Mouse (Mus musculus): ENCODE results near the gene Vars2. TPM values are rescaled to one million over a fixed set of nuclear protein-coding genes. Genes with fewer than 3 reads are reported as not detected.

The Vars2 gene
- total and polyA plus RNA-seq, 3 experiments: 14.0 to 30.3 (median 23.0) TPM

- peaks cover under 1 to 8% of the 10 kb centered on the region in 2 experiments for H3K36me3 ChIP-seq (replicated peaks in 1 of 2; ENCODE audit: control insufficient read depth in 1 of 2, insufficient read depth in 1 of 2, low read length in 1 of 2)
- H3K4me1 ChIP-seq (ENCODE audit: control insufficient read depth in 1 of 2, insufficient read depth in 2 of 2): no peaks in the 10 kb centered on the region
- no peak overlapping the region for H3K27ac ChIP-seq (ENCODE audit: insufficient read depth, low read depth)
- no peak overlapping the region for H3K4me2 ChIP-seq (ENCODE audit: insufficient read depth, low read depth, poor library complexity, severe bottlenecking)
- H3K4me3 ChIP-seq (replicated peaks in 1 of 3; ENCODE audit: low read depth in 2 of 3, low read length in 2 of 3, poor library complexity in 1 of 3): no peak overlapping the region
- dilution Hi-C loops (cut with MboI; ENCODE audit: extremely low pct_ligation_motif_present, extremely low pct_unique_long_range_greater_than_20kb, low sequenced_read_pairs) (no loop called here), in situ Hi-C loops (cut with MboI; ENCODE audit: low pct_ligation_motif_present, low pct_unique_long_range_greater_than_20kb, low sequenced_read_pairs) (no loop called here)
- peaks cover 33% of the 10 kb centered on the region for H3K27me3 ChIP-seq (replicated peaks)
- no peak overlapping the region for H3K9ac ChIP-seq (ENCODE audit: insufficient read depth, low read depth)
- no peaks in the 10 kb centered on the region for H3K79me2 ChIP-seq (replicated peaks; ENCODE audit: control insufficient read depth, extremely low read depth, insufficient read depth, poor library complexity, severe bottlenecking)
- H3K9me3 ChIP-seq (replicated peaks; ENCODE audit: low read length): no peaks in the 10 kb centered on the region
- DNase-seq (ENCODE audit: extremely low read depth): no peak
- TF ChIP-seq IRF4 (IDR thresholded peaks at IDR 0.05; ENCODE audit: low read depth, low read length) (no peak), KAT2A (IDR thresholded peaks at IDR 0.05; ENCODE audit: insufficient replicate concordance, low read length) (no peak), NRF1 (IDR thresholded peaks at IDR 0.05; ENCODE audit: low read depth, low read length) (no peak), BHLHE40 (IDR thresholded peaks at IDR 0.05; ENCODE audit: low read depth, low read length) (no peak), HCFC1 (IDR thresholded peaks at IDR 0.05; ENCODE audit: low read depth, low read length) (no peak), CTCF (conservative IDR thresholded peaks at IDR 0.05 in 1 of 2, IDR thresholded peaks at IDR 0.05 in 1 of 2; ENCODE audit: low read depth in 2 of 2, low read length in 2 of 2) (no peak), JUN (IDR thresholded peaks at IDR 0.05; ENCODE audit: insufficient read depth, low read depth, low read length) (no peak), NELFE (IDR thresholded peaks at IDR 0.05; ENCODE audit: low read depth, low read length) (no peak), MYC (IDR thresholded peaks at IDR 0.05; ENCODE audit: low read depth, low read length) (no peak), ZNF384 (IDR thresholded peaks at IDR 0.05; ENCODE audit: low read depth, low read length) (no peak), MEF2A (IDR thresholded peaks at IDR 0.05; ENCODE audit: borderline replicate concordance, low read depth, low read length) (no peak), GABPA (IDR thresholded peaks at IDR 0.05; ENCODE audit: insufficient replicate concordance, low read depth, low read length) (no peak), POLR2A (IDR thresholded peaks at IDR 0.05; ENCODE audit: low read depth, low read length) (no peak), JUND (conservative IDR thresholded peaks at IDR 0.05; ENCODE audit: low read depth, low read length) (no peak), RAD21 (IDR thresholded peaks at IDR 0.05; ENCODE audit: low read depth, low read length) (no peak)
Observed at GRCm38 (mm10) chr17:35649429-35649828, 18.0 kb downstream of the Vars2 start.

- peaks cover 41% of the 10 kb centered on the region for H3K27me3 ChIP-seq (replicated peaks)
- in situ Hi-C loops (cut with MboI; ENCODE audit: low pct_ligation_motif_present, low pct_unique_long_range_greater_than_20kb, low sequenced_read_pairs): no loop called here
- H3K27ac ChIP-seq (ENCODE audit: insufficient read depth, low read depth): no peak within 1 kb of the TSS
- no peaks in the 10 kb centered on the region for H3K9me3 ChIP-seq (replicated peaks; ENCODE audit: low read length)
- no peak for TF ChIP-seq MAX (IDR thresholded peaks at IDR 0.05; ENCODE audit: low read length)
- TF ChIP-seq MYC (IDR thresholded peaks at IDR 0.05; ENCODE audit: low read depth, low read length): no peak
- no peak for TF ChIP-seq SIN3A (IDR thresholded peaks at IDR 0.05; ENCODE audit: low read length)
- no peak for TF ChIP-seq POLR2A (IDR thresholded peaks at IDR 0.05; ENCODE audit: low read depth, low read length)
- no peak for TF ChIP-seq ZKSCAN1 (IDR thresholded peaks at IDR 0.05; ENCODE audit: borderline replicate concordance, low read depth, low read length)
- TF ChIP-seq ZC3H11A (IDR thresholded peaks at IDR 0.05; ENCODE audit: low read depth, low read length): no peak
- no peak for TF ChIP-seq IRF4 (IDR thresholded peaks at IDR 0.05; ENCODE audit: low read depth, low read length)
- TF ChIP-seq USF1 (IDR thresholded peaks at IDR 0.05; ENCODE audit: low read depth, low read length): no peak
- no peak for TF ChIP-seq CTCF (conservative IDR thresholded peaks at IDR 0.05 in 1 of 2, IDR thresholded peaks at IDR 0.05 in 1 of 2; ENCODE audit: low read depth in 2 of 2, low read length in 2 of 2)
- TF ChIP-seq USF2 (conservative IDR thresholded peaks at IDR 0.05; ENCODE audit: low read depth, low read length): no peak
- no peak for TF ChIP-seq RAD21 (IDR thresholded peaks at IDR 0.05; ENCODE audit: low read depth, low read length)
- no peak for TF ChIP-seq NRF1 (IDR thresholded peaks at IDR 0.05; ENCODE audit: low read depth, low read length)
- TF ChIP-seq ELF1 (IDR thresholded peaks at IDR 0.05; ENCODE audit: low read depth, low read length): no peak
- TF ChIP-seq BHLHE40 (IDR thresholded peaks at IDR 0.05; ENCODE audit: low read depth, low read length): no peak
- no peak for TF ChIP-seq ZMIZ1 (IDR thresholded peaks at IDR 0.05; ENCODE audit: low read depth, low read length)
- no peak for TF ChIP-seq MXI1 (IDR thresholded peaks at IDR 0.05; ENCODE audit: low read depth, low read length)
- no peak for TF ChIP-seq UBTF (IDR thresholded peaks at IDR 0.05; ENCODE audit: low read depth, low read length)
- no peak within 1 kb of the TSS for H3K4me2 ChIP-seq (ENCODE audit: insufficient read depth, low read depth, poor library complexity, severe bottlenecking)
- H3K4me1 ChIP-seq (ENCODE audit: control insufficient read depth in 1 of 2, insufficient read depth in 2 of 2): peaks cover 0 to 4% of the 10 kb centered on the region in 2 experiments; a peak in 3 of 4 replicates
- no peak for DNase-seq (ENCODE audit: extremely low read depth)
- H3K4me3 ChIP-seq (replicated peaks in 1 of 3; ENCODE audit: low read depth in 2 of 3, low read length in 2 of 3, poor library complexity in 1 of 3): no peak within 1 kb of the TSS
- no peaks in the 10 kb centered on the region for H3K36me3 ChIP-seq (replicated peaks in 1 of 2; ENCODE audit: control insufficient read depth in 1 of 2, insufficient read depth in 1 of 2, low read length in 1 of 2)
- H3K9ac ChIP-seq (ENCODE audit: insufficient read depth, low read depth): no peak within 1 kb of the TSS
- dilution Hi-C loops (cut with MboI; ENCODE audit: extremely low pct_ligation_motif_present, extremely low pct_unique_long_range_greater_than_20kb, low sequenced_read_pairs): no loop called here
- H3K79me2 ChIP-seq (replicated peaks; ENCODE audit: control insufficient read depth, extremely low read depth, insufficient read depth, poor library complexity, severe bottlenecking): no peaks in the 10 kb centered on the region
Observed at GRCm38 (mm10) chr17:35643609-35644236, 23.7 kb downstream of the Vars2 start, which contains the start of gene Mucl3. TSS of gene Mucl3 (minus strand) at chr17:35643695.
